Mouse (Mus musculus) liver, postnatal 0 days (tissue): Measurements from ENCODE around the gene Gm1123.

Experiments used
- CTCF ChIP-seq: sonication (generic); IDR thresholded peaks from 2 replicates; pipeline ENCODE4 v1.5.1; 2016; ENCODE audit warnings: antibody characterized with exemption, low read depth
- EP300 ChIP-seq: IDR thresholded peaks from 2 replicates; pipeline ENCODE4 v1.6.1; 2016; ENCODE audit warnings: antibody characterized with exemption, low read depth, mild to moderate bottlenecking

DNA sequence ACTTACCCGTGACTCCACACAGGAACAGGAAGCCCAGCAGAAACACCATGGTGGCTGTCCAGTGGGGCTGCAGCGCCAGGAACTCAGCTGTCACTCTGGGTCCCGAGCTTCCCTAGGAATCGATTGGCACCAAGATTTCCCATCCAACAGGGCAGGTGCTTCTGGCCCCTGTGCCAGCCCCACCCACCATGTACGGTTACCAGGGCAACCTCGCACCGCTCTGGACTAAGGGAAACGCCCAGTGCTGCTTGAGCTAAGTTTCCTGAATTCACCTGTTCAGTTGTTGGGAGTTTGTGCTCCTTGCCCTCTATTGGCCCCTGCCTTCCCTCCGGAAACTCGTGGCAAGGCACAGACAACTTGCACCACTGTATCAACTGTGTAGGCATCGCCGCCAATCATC lies at the start of gene Gm1123:
- no peak for TF ChIP-seq CTCF
- TF ChIP-seq EP300, result no peak
